Mouse (Mus musculus) limb, embryonic 12.5 days (tissue): ENCODE data around the gene Slc24a3. TPM values are rescaled to one million over a fixed set of nuclear protein-coding genes. Genes with fewer than 3 reads are reported as not detected.

Experiments
- ATAC-seq: fragments of 200-750 bp; cut with Nextera tagmentation; 2 replicates; pipeline ENCODE4 v1.8.0; 2017; ENCODE audit warnings: low read depth, moderate TSS enrichment; ENCODE audit not compliant: insufficient number of reproducible peaks, insufficient read depth, low FRiP score, low TSS enrichment
- H3K27ac ChIP-seq: fragments of 300-500 bp; sonication (generic); 2 replicates; pipeline ENCODE4 v1.5.1; 2016; ENCODE audit warnings: mild to moderate bottlenecking, moderate library complexity
- H3K27me3 ChIP-seq: fragments of 300-500 bp; sonication (generic); 2 replicates; pipeline ENCODE4 v1.6.1; 2016; ENCODE audit warnings: mild to moderate bottlenecking, moderate library complexity
- H3K36me3 ChIP-seq: fragments of 300-500 bp; sonication (generic); 2 replicates; pipeline ENCODE4 v1.6.1; 2016; ENCODE audit warnings: mild to moderate bottlenecking, moderate library complexity
- H3K4me1 ChIP-seq: fragments of 300-500 bp; sonication (generic); replicated peaks from 2 replicates; pipeline ENCODE4 v1.6.1; 2016
- H3K4me2 ChIP-seq: fragments of 300-500 bp; sonication (generic); 2 replicates; pipeline ENCODE4 v1.6.1; 2016; ENCODE audit warnings: mild to moderate bottlenecking, moderate library complexity
- H3K4me3 ChIP-seq: fragments of 300-500 bp; sonication (generic); replicated peaks from 2 replicates; pipeline ENCODE4 v1.5.1; 2016; ENCODE audit warnings: mild to moderate bottlenecking
- H3K9ac ChIP-seq: fragments of 300-500 bp; sonication (generic); replicated peaks from 2 replicates; pipeline ENCODE4 v1.6.1; 2016; ENCODE audit warnings: mild to moderate bottlenecking, moderate library complexity
- H3K9me3 ChIP-seq: fragments of 300-500 bp; sonication (generic); 2 replicates; pipeline ENCODE4 v1.6.1; 2016; ENCODE audit warnings: mild to moderate bottlenecking, moderate library complexity
- WGBS: fragments of 180-500 bp; shearing (Covaris S2); methylation state at CpG from one replicate; pipeline ENCODE4 v1.1.7; 2016; 5-methylcytosine and 5-hydroxymethylcytosine counted together
- polyA plus RNA-seq: library from polyadenylated mRNA; unstranded; fragments of >200 nt; fragmentation: Nextera tagmentation; extraction: Ambion mirVana; gene quantifications from 2 replicates; pipeline ENCODE4 v1.2.1, GENCODE M21; 2016

Gene Slc24a3
- polyA plus RNA-seq, 1 experiment from 2014 or later: 1.3 TPM

DNA sequence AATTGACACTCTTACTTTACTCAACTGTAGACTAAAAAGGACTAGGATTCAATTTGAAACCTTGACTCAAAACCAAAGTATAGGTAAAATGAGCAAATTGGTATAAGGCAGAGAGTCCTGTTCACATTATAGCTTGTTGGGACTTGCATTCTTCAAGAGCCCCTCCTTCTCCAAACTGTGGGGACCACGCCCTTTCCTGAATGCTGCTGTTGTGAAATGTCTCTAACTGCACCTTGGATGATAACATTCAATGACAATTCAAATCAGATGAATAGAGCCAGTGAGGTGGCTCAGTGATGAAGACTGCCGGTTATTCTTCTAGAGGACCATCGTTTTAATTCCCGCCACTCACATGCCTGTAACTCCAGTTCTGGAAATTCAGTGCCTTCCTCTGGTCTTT, 78.8 kb downstream of the Slc24a3 start:
- Histone ChIP-seq H3K9me3 (no peaks in the 10 kb centered on the region), H3K9ac (no peak overlapping the region), H3K4me2 (no peak overlapping the region), H3K4me3 (no peak overlapping the region), H3K4me1 (no peaks in the 10 kb centered on the region), H3K36me3 (no peaks in the 10 kb centered on the region), H3K27ac (no peak overlapping the region), H3K27me3 (no peaks in the 10 kb centered on the region)
- ATAC-seq: no peak
- 86% methylated on average over 4 of the region's 4 CpGs for WGBS

DNA sequence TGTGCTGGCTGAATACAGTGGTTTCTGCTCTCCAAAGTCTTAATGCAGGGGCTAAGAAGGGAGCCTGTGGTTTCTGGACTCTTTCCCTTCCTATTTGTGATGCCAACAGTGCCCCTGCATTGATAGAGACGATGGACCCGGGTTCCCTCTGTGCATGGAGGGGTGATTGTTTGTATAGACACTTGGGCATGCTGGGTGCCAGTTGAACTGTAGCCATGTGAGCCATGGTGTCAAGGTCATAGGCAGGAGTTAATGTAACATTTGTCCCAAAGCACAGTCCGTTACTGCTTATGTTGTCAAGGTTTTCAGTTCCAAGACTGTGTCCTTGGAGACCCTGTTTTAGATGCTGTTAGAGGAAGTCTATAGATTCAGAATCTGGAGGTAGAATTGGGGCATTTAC, 80.6 kb downstream of the Slc24a3 start:
- Histone ChIP-seq H3K4me2 (no peak overlapping the region), H3K9me3 (no peaks in the 10 kb centered on the region), H3K27me3 (no peaks in the 10 kb centered on the region), H3K4me1 (no peaks in the 10 kb centered on the region), H3K9ac (no peak overlapping the region), H3K4me3 (no peak overlapping the region), H3K36me3 (no peaks in the 10 kb centered on the region), H3K27ac (no peak overlapping the region)
- 91% methylated on average over 3 of the region's 3 CpGs for WGBS
- ATAC-seq: no peak

DNA sequence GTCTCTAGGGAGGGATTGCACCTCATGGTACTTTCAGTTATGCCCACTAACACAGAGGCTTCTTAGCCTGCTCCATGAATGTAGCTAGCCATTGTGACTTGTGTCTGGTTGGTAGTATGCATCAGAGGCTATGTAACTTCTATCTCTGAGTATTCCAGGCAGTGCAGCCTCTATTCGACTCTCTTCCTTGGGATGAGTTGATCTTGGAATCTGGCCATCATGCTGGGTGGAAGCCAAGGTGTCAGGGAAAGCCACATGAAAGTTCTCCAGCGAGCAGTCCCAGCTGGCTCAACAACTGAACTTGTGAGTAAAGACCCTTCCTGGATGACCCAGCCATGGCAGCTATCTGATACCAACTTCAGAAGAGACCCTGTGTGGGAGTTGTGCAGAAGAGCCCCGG, 89.8 kb downstream of the Slc24a3 start:
- H3K27me3 ChIP-seq: no peaks in the 10 kb centered on the region
- H3K27ac ChIP-seq: no peak overlapping the region
- ATAC-seq: no peak
- 79% methylated on average over 3 of the region's 3 CpGs for WGBS
- no peak overlapping the region for H3K4me2 ChIP-seq
- H3K9ac ChIP-seq: no peak overlapping the region
- no peaks in the 10 kb centered on the region for H3K4me1 ChIP-seq
- H3K36me3 ChIP-seq: no peaks in the 10 kb centered on the region
- no peaks in the 10 kb centered on the region for H3K9me3 ChIP-seq
- no peak overlapping the region for H3K4me3 ChIP-seq

DNA sequence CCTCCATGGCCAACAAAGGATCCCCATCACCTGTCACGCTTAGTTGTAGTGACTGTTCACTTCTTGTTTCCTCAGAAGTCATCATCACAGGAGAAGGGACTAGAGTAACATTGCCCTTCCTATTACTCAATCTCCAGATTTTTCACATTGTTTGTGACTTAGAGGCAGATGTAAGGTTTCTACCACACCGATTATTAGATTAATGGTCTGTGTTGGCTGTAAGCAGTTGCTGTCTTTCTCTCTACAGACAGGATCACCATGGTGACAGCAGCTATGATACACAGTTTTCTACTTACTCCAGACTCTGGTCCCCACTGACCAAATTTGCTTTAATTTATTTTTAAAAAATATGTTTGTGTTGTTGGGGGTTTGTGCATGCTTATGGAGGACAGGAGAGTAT, 90.3 kb downstream of the Slc24a3 start:
- H3K9ac ChIP-seq: no peak overlapping the region
- H3K27me3 ChIP-seq: no peaks in the 10 kb centered on the region
- H3K4me1 ChIP-seq: no peaks in the 10 kb centered on the region
- no peak overlapping the region for H3K27ac ChIP-seq
- ATAC-seq: no peak
- no peak overlapping the region for H3K4me3 ChIP-seq
- no peaks in the 10 kb centered on the region for H3K36me3 ChIP-seq
- no peak overlapping the region for H3K4me2 ChIP-seq
- no peaks in the 10 kb centered on the region for H3K9me3 ChIP-seq
- 92% methylated on average over 2 of the region's 2 CpGs for WGBS

DNA sequence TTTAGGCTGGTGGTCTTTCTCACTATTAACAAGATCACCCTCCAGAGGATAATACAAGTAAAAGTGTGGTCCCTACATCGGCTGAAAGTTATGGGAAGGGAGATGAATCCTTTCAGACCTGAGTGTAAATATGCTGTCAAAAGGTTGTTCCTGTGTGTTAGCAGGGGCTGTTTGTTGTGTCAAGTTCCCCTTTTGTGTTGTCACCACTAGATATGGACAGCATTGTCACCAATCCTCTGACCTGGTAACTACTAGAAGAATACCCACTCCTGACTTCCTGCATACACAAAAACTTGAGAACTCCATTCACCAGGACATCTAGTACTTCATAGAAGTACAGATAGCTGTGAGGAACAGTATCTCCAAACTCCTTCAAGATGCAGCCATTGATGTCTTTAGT, 93.0 kb downstream of the Slc24a3 start:
- 81% methylated on average over 1 of the region's 1 CpGs for WGBS
- H3K36me3 ChIP-seq: no peaks in the 10 kb centered on the region
- no peak overlapping the region for H3K27ac ChIP-seq
- H3K27me3 ChIP-seq: no peaks in the 10 kb centered on the region
- no peaks in the 10 kb centered on the region for H3K4me1 ChIP-seq
- no peak overlapping the region for H3K4me3 ChIP-seq
- no peaks in the 10 kb centered on the region for H3K9me3 ChIP-seq
- no peak overlapping the region for H3K9ac ChIP-seq
- no peak overlapping the region for H3K4me2 ChIP-seq
- ATAC-seq: no peak

DNA sequence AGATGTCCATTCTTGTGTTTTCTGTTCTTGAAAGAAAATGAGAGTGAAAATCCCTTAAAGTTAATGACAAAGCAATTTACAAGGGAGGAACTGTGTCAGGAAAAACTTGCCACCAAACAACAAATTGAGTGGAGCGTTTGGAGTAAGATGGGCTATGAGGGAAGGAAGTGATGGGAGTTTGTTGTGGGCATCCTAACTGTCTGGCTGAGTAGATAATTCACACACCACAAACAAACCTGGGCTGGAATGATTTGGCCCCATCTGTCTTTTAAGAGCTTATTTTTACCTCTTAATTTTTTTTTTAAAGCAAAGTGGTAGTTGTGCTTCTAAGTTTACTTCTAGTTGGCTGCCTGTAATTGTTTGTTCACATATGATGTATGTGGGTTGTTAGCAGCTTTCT, 94.6 kb downstream of the Slc24a3 start:
- 74% methylated on average over 1 of the region's 1 CpGs for WGBS
- Histone ChIP-seq H3K4me1 (no peaks in the 10 kb centered on the region), H3K9ac (no peak overlapping the region), H3K4me2 (no peak overlapping the region), H3K36me3 (no peaks in the 10 kb centered on the region), H3K27me3 (no peaks in the 10 kb centered on the region), H3K27ac (no peak overlapping the region), H3K4me3 (no peak overlapping the region), H3K9me3 (no peaks in the 10 kb centered on the region)
- no peak for ATAC-seq

DNA sequence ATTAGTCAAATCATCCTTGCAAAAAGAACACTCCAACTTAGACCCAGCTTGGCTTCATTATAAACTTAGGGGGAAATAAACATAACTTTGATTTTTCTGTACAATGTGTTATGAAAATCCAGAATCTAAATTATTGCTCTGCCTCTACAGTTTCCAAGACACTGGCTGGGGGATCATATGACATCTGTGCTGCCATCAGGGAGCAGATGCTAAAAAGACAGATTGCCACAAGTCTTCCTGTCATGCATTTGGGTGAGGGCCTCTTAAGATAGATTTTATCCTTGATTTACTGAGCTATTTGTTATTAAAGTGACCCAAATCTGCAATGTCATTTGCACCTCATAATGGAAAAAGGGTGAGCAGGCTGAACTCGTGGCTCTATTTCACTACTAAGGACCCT, 99.2 kb downstream of the Slc24a3 start:
- no peaks in the 10 kb centered on the region for H3K4me1 ChIP-seq
- no peak overlapping the region for H3K27ac ChIP-seq
- H3K36me3 ChIP-seq: no peaks in the 10 kb centered on the region
- H3K4me3 ChIP-seq: no peak overlapping the region
- no peaks in the 10 kb centered on the region for H3K9me3 ChIP-seq
- WGBS: 63% methylated on average over 1 of the region's 1 CpGs
- H3K27me3 ChIP-seq: no peaks in the 10 kb centered on the region
- ATAC-seq: no peak
- no peak overlapping the region for H3K9ac ChIP-seq
- no peak overlapping the region for H3K4me2 ChIP-seq

DNA sequence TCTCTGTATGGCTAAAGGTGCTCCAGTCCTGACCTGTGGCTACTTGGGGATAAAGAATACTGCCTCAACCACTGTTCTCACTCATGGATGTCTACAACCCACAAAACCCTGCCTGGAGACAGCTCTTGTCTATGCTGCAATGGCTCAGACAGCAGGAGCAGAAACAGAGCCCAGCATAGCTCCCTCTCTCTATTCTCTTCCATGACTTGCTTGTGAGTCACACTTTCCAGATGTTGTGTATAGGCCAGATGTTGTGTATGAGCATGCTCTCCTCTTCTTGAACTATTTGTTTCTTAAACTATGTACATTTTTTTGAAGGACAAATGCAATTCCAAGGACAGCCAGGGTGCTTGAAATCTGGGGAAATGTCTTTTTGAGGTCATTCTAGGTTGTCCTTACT, 101.4 kb downstream of the Slc24a3 start:
- no peaks in the 10 kb centered on the region for H3K4me1 ChIP-seq
- no peak overlapping the region for H3K27ac ChIP-seq
- no peak overlapping the region for H3K4me3 ChIP-seq
- H3K36me3 ChIP-seq: no peaks in the 10 kb centered on the region
- no peaks in the 10 kb centered on the region for H3K27me3 ChIP-seq
- ATAC-seq: no peak
- H3K9ac ChIP-seq: no peak overlapping the region
- no peaks in the 10 kb centered on the region for H3K9me3 ChIP-seq
- H3K4me2 ChIP-seq: no peak overlapping the region

DNA sequence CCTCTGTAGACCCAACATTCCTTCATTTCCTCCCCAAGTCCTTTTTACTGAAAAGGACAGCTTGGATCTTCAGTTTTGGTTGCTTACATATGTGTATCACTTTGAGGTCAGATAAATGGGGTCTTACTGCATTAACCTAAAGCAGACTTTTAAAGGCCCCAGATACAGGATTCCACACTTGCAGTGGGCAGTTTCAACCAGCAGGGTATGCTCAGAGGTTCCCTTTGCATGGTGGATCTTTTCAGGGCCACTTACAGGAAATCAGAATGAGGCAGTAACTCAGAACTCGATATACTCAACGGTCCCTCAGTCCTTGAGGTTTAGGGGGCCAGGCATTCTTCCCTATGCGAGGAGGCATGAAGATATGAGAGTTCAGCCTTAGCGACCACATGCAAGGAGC, 101.9 kb downstream of the Slc24a3 start:
- WGBS: 79% methylated on average over 4 of the region's 4 CpGs

DNA sequence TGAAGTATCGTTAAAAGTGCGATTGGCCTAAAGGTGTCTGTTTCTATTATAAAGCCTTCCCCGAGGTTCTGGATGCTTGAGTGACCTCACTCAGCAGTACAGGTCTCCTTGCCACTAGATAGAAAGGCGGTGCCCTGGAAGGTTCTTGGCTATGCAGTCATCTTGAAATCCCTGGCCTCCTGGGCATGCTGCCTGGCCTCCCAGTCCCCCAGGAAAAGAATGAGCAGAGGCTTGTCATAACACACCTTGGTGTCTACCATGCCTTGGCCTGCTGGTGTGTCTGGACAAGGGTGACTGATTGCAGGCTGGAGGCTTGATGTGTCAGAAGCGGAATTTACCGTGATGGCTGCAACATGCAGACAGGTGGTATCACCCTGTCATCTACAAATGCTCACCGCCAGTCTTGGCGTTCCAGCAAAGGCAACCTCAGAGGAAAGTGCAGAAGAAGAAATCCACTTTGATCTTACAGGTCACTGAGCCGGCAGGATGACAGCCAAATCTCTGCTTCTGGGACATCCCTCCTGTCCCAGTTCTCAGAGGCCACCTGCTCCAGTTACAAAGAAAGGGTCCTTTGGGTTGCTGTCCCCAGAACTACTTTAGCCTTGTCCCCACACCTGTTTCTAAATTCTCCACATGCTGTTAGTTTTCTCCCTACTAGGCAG, 106.6 kb downstream of the Slc24a3 start:
- ATAC-seq: no peak
- Histone ChIP-seq H3K4me1 (no peaks in the 10 kb centered on the region), H3K4me3 (no peak overlapping the region), H3K4me2 (no peak overlapping the region), H3K36me3 (no peaks in the 10 kb centered on the region), H3K27me3 (no peaks in the 10 kb centered on the region), H3K9me3 (no peaks in the 10 kb centered on the region), H3K27ac (no peak overlapping the region), H3K9ac (no peak overlapping the region)
- 83% methylated on average over 9 of the region's 9 CpGs for WGBS

More for the DNA sequence above, 101.9 kb downstream of the Slc24a3 start:
- no peak overlapping the region for H3K9ac ChIP-seq
- no peaks in the 10 kb centered on the region for H3K4me1 ChIP-seq
- H3K9me3 ChIP-seq: no peaks in the 10 kb centered on the region
- H3K27ac ChIP-seq: no peak overlapping the region
- ATAC-seq: no peak
- H3K27me3 ChIP-seq: no peaks in the 10 kb centered on the region
- H3K36me3 ChIP-seq: no peaks in the 10 kb centered on the region
- no peak overlapping the region for H3K4me3 ChIP-seq
- H3K4me2 ChIP-seq: no peak overlapping the region

DNA sequence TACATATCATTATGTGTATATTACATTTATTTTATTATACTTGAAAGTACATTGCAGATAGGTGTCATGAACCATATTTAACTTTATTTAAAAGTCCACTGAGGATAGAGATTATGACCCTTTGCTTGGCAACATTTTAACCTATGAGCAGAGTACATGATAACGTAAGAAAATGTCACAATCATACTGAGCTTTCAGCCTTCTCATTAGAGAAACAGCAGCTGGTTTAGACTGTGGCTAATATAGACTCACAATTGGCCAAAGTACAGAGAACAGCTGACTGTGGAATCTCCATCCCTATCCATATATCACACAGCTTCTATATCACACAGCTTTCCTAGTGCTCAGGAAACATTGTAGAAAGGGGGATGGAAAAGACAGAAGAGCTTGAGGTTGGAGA, 111.8 kb downstream of the Slc24a3 start:
- no peak for ATAC-seq
- WGBS: 78% methylated on average over 1 of the region's 1 CpGs
- no peak overlapping the region for H3K4me2 ChIP-seq
- H3K36me3 ChIP-seq: no peaks in the 10 kb centered on the region
- peaks cover 6% of the 10 kb centered on the region; the same call in 1 of the 2 replicates for H3K4me1 ChIP-seq
- no peaks in the 10 kb centered on the region for H3K27me3 ChIP-seq
- no peak overlapping the region for H3K4me3 ChIP-seq
- H3K27ac ChIP-seq: no peak overlapping the region
- no peak overlapping the region for H3K9ac ChIP-seq
- no peaks in the 10 kb centered on the region for H3K9me3 ChIP-seq

DNA sequence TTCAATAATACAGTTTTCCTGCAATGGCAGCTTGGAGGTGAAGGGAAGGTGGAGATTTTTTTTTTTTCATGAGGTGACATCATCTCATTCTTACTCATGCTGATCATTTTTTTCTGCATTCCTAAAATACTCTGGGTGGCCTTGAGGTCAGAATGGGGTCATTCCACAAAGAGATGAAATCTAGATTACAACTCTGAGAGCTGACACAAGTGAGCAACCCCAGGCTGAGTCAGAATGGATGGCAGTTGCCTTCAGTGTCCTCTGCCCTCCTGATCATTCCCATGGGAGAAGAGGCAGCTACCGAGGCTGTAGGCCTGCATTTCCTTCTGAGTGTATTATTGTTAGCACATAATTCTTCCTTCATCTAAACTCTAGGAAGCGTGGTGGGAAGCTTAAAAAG, 116.2 kb downstream of the Slc24a3 start:
- H3K4me3 ChIP-seq: no peak overlapping the region
- no peak for ATAC-seq
- H3K36me3 ChIP-seq: no peaks in the 10 kb centered on the region
- no peaks in the 10 kb centered on the region for H3K27me3 ChIP-seq
- no peak overlapping the region for H3K27ac ChIP-seq
- 66% methylated on average over 2 of the region's 2 CpGs for WGBS
- peaks cover 6% of the 10 kb centered on the region; the same call in 1 of the 2 replicates for H3K4me1 ChIP-seq
- no peak overlapping the region for H3K9ac ChIP-seq
- no peak overlapping the region for H3K4me2 ChIP-seq
- no peaks in the 10 kb centered on the region for H3K9me3 ChIP-seq
